15 mouse cellular contexts compared by ENCODE assay signal in genomic region chr1:131437975-131438374, GRCm38 (mm10).
DNase-seq lines count a peak whose midpoint lies in the region; ATAC-seq and TF ChIP-seq lines count a peak whose summit lies in the region.
"Had no signal": no experiment of that assay in that cellular context is flagged by ENCODE, and none has a peak within 500 bp of the region (broad histone marks: within the 10 kb centered on the region; RNA-seq: fewer than 3 reads in every experiment).

No protein-coding gene starts in this region.

- no peaks in the 10 kb centered on the region for H3K36me3 ChIP-seq in heart, embryonic 16.5 days (ENCODE audit: control insufficient read depth, insufficient read depth)
- peaks cover 5% of the 10 kb centered on the region; the same call in 1 of the 2 replicates for H3K36me3 ChIP-seq in heart, embryonic 10.5 days
- H3K36me3 ChIP-seq in megakaryocyte, embryonic 14.5 days (replicated peaks; ENCODE audit: low read length) = peaks cover 22% of the 10 kb centered on the region

- no peaks in the 10 kb centered on the region for H3K27me3 ChIP-seq in heart, embryonic 16.5 days (ENCODE audit: control insufficient read depth, insufficient read depth, low read length)
- H3K27me3 ChIP-seq in heart, embryonic 10.5 days (ENCODE audit: insufficient read depth, poor library complexity, severe bottlenecking) = no peaks in the 10 kb centered on the region
- no peaks in the 10 kb centered on the region for H3K27me3 ChIP-seq in megakaryocyte, embryonic 14.5 days (replicated peaks)
- H3K27me3 ChIP-seq: heart, embryonic 13.5 days had no signal

- peak; percentile 29 to 38 for DNase-seq in cerebellum, postnatal 10 days
- no peak for DNase-seq in cerebellum, postnatal 4 days (ENCODE audit: low spot score in 2 of 2)
- DNase-seq in heart, embryonic 10.5 days (ENCODE audit: low spot score) = no peak
- DNase-seq in embryo, embryonic 11 days = no peak
- DNase-seq: adrenal gland, adult 8-10 months; cerebellum, adult 8-10 months; kidney, postnatal 4 days; right cerebral cortex, postnatal 4 days; thymus, postnatal 36 days had no signal

- H3K27ac ChIP-seq in heart, embryonic 16.5 days (ENCODE audit: low read length) = no peak overlapping the region
- no peak overlapping the region for H3K27ac ChIP-seq in heart, embryonic 10.5 days
- 0 out of 2 replicates have a peak overlapping the region, but pooled peaks have one; percentile 4 for H3K27ac ChIP-seq in cortical plate, adult 2 months (ENCODE audit: insufficient read depth, low read length)
- H3K27ac ChIP-seq: heart, embryonic 13.5 days; liver, embryonic 14.5 days had no signal

- TF ChIP-seq CTCF in cortical plate, adult 2 months (IDR thresholded peaks at IDR 0.05; ENCODE audit: extremely low read depth, insufficient read depth, low read length) = no peak

- no peak overlapping the region for H3K4me3 ChIP-seq in heart, embryonic 16.5 days (ENCODE audit: low read length)
- no peak overlapping the region for H3K4me3 ChIP-seq in heart, embryonic 10.5 days
- peak overlapping the region; percentile 9 for H3K4me3 ChIP-seq in megakaryocyte, embryonic 14.5 days (replicated peaks)
- H3K4me3 ChIP-seq in cortical plate, adult 2 months (ENCODE audit: insufficient read depth, low read length) = no peak overlapping the region
- H3K4me3 ChIP-seq: heart, embryonic 13.5 days had no signal

- 0 out of 2 replicates have a peak, but pooled peaks have one; percentile 32 for ATAC-seq in heart, embryonic 16.5 days (replicated peaks; ENCODE audit: extremely low read depth, insufficient read depth, low FRiP score)
- ATAC-seq in megakaryocyte, adult 5-6 weeks (ENCODE audit: poor library complexity, severe bottlenecking) = no peak

- peaks cover 13% of the 10 kb centered on the region for H3K4me1 ChIP-seq in heart, embryonic 16.5 days (ENCODE audit: control insufficient read depth, insufficient read depth, low read length)
- H3K4me1 ChIP-seq in heart, embryonic 10.5 days = peaks cover 10% of the 10 kb centered on the region; the same call in 1 of the 2 replicates
- H3K4me1 ChIP-seq in megakaryocyte, embryonic 14.5 days = peaks cover 65% of the 10 kb centered on the region
- H3K4me1 ChIP-seq in cortical plate, adult 2 months (ENCODE audit: control insufficient read depth, insufficient read depth, low read length) = peaks cover 2% of the 10 kb centered on the region; the same call in 1 of the 2 replicates

- no peak overlapping the region for H3K9ac ChIP-seq in heart, embryonic 16.5 days (ENCODE audit: low read length)
- H3K9ac ChIP-seq: heart, embryonic 13.5 days; liver, embryonic 14.5 days had no signal

- H3K4me2 ChIP-seq in heart, embryonic 16.5 days (ENCODE audit: low read depth, low read length) = no peak overlapping the region
- H3K4me2 ChIP-seq: heart, embryonic 13.5 days had no signal

- H3K9me3 ChIP-seq in heart, embryonic 16.5 days (replicated peaks; ENCODE audit: control insufficient read depth, low read length) = no peaks in the 10 kb centered on the region
- no peaks in the 10 kb centered on the region for H3K9me3 ChIP-seq in heart, embryonic 10.5 days
- no peaks in the 10 kb centered on the region for H3K9me3 ChIP-seq in megakaryocyte, embryonic 14.5 days
- H3K9me3 ChIP-seq: heart, embryonic 13.5 days had no signal

- no peak for TF ChIP-seq POLR2A in cortical plate, adult 2 months (IDR thresholded peaks at IDR 0.05; ENCODE audit: extremely low read depth, insufficient read depth, low read length)

Comparison
In these comparisons a context has a peak if more than half of its experiments do, and no peak if none do; other contexts are left out.
1. DNase-seq: peak in cerebellum, postnatal 10 days (2 of 2); none in cerebellum, postnatal 4 days (0 of 2), heart, embryonic 10.5 days (single experiment) and embryo, embryonic 11 days (single experiment).